Mouse (Mus musculus) midbrain, postnatal 0 days (tissue): ENCODE results near the gene Pttg1ip. TPM values are rescaled to one million over a fixed set of nuclear protein-coding genes. Genes with fewer than 3 reads are reported as not detected.

Source experiments
- ATAC-seq: fragments of 200-750 bp; cut with Nextera tagmentation; 2 replicates; pipeline ENCODE4 v1.8.0; 2017; ENCODE audit warnings: moderate number of reproducible peaks, mild to moderate bottlenecking, moderate TSS enrichment, moderate library complexity; ENCODE audit not compliant: low FRiP score
- DNase-seq: peaks from one replicate; pipeline ENCODE4 v3.0.0-alpha.2; 2015; ENCODE audit warnings: low spot score
- H3K27ac ChIP-seq: fragments of 300-500 bp; sonication (generic); 2 replicates; pipeline ENCODE4 v1.5.1; 2014; ENCODE audit warnings: low read depth, mild to moderate bottlenecking, low read length, mixed read lengths
- H3K27me3 ChIP-seq: fragments of 300-500 bp; sonication (generic); 2 replicates; pipeline ENCODE4 v1.6.1; 2014; ENCODE audit warnings: low read length, control low read depth, mixed read lengths; ENCODE audit not compliant: insufficient read depth
- H3K36me3 ChIP-seq: fragments of 300-500 bp; sonication (generic); 2 replicates; pipeline ENCODE4 v1.6.1; 2014; ENCODE audit warnings: low read length, control low read depth, mixed read lengths; ENCODE audit not compliant: insufficient read depth
- H3K4me1 ChIP-seq: fragments of 300-500 bp; sonication (generic); 2 replicates; pipeline ENCODE4 v1.6.1; 2014; ENCODE audit warnings: mild to moderate bottlenecking, control low read depth, antibody characterized with exemption, low read length, mixed read lengths; ENCODE audit not compliant: insufficient read depth
- H3K4me2 ChIP-seq: fragments of 300-500 bp; sonication (generic); 2 replicates; pipeline ENCODE4 v1.6.1; 2014; ENCODE audit warnings: low read depth, mild to moderate bottlenecking, low read length, mixed read lengths; ENCODE audit not compliant: poor library complexity, severe bottlenecking
- H3K4me3 ChIP-seq: fragments of 300-500 bp; sonication (generic); 2 replicates; pipeline ENCODE4 v1.5.1; 2014; ENCODE audit warnings: low read depth, mild to moderate bottlenecking, low read length, moderate library complexity
- H3K9ac ChIP-seq: fragments of 300-500 bp; sonication (generic); replicated peaks from 2 replicates; pipeline ENCODE4 v1.6.1; 2014; ENCODE audit warnings: mild to moderate bottlenecking, low read length, moderate library complexity, mixed read lengths; ENCODE audit not compliant: poor library complexity, severe bottlenecking
- H3K9me3 ChIP-seq: fragments of 300-500 bp; sonication (generic); 2 replicates; pipeline ENCODE4 v1.6.1; 2016; ENCODE audit warnings: low read length, control low read depth
- CTCF ChIP-seq: IDR thresholded peaks from 2 replicates; pipeline ENCODE4 v1.5.1; 2016; ENCODE audit warnings: antibody characterized with exemption, mild to moderate bottlenecking
- WGBS: fragments of 180-500 bp; shearing (Covaris S2); extraction: QIAGEN DNeasy Blood & Tissue Kit; methylation state at CpG from one replicate; pipeline ENCODE4 v1.1.7; 2014; 5-methylcytosine and 5-hydroxymethylcytosine counted together
- polyA plus RNA-seq: library from polyadenylated mRNA; unstranded; fragments of >200 nt; fragmentation: Nextera tagmentation; extraction: Ambion mirVana; gene quantifications from 2 replicates; pipeline ENCODE4 v1.2.1, GENCODE M21; 2015
- total RNA-seq: library from RNA; depleted of rRNA; stranded (reverse); fragments of >200 nt; gene quantifications from 2 replicates; pipeline ENCODE4 v1.2.3, GENCODE M21; 2014

The Pttg1ip gene
- total and polyA plus RNA-seq, 2 experiments from 2014 or later, result 74.7 to 116 TPM

DNA sequence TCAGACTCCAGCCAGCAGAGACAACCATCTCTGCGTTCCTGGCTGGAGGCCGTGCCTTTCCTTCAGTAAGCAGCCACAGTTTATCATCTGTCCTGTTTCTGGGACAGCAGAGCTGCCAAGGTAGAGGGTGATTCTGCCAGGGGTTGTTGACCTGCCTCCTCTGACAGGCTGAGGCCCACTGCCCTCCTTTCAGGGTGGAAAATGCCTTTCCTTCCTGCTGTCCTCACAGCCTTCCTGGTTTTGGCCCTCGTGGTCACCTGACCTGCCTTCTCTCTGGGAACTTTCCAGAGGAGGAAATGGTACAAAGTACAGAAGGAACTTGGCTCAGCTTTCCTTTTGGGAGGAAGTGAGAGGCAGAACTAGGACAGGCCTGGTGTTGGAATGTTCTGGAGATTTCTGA is 31.9 kb downstream of the Pttg1ip start:
- no peaks in the 10 kb centered on the region for H3K4me1 ChIP-seq

DNA sequence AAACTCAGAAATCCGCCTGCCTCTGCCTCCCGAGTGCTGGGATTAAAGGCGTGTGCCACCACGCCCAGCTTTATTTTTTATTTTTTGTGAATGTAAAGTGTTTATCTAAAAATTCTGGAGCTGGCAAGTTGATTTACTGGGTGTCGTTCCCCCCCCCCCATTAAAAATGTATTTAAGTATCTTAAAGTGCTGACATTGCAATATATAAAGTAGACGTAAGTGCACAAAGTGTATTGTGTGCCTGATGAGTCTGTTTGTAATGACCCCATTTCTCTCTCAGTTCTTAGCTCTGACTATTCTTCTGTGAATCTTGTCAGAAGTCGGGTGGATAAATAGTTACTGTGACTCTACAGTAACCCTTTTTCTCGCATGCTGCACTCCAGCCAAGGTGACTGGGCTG is 34.1 kb downstream of the Pttg1ip start:
- TF ChIP-seq CTCF, result no peak
- Histone ChIP-seq H3K4me2 (no peak overlapping the region), H3K9me3 (no peaks in the 10 kb centered on the region), H3K4me1 (no peaks in the 10 kb centered on the region), H3K4me3 (no peak overlapping the region), H3K36me3 (peaks cover 44% of the 10 kb centered on the region), H3K9ac (no peak overlapping the region), H3K27ac (no peak overlapping the region), H3K27me3 (no peaks in the 10 kb centered on the region)
- DNase-seq (no peak), ATAC-seq (no peak)
- WGBS, result 95% methylated on average over 8 of the region's 8 CpGs

More for the DNA sequence above, 31.9 kb downstream of the Pttg1ip start:
- no peak for ATAC-seq
- Histone ChIP-seq H3K9me3 (no peaks in the 10 kb centered on the region), H3K27me3 (no peaks in the 10 kb centered on the region), H3K36me3 (peaks cover 47% of the 10 kb centered on the region), H3K27ac (no peak overlapping the region), H3K4me3 (no peak overlapping the region), H3K9ac (no peak overlapping the region), H3K4me2 (no peak overlapping the region)
- WGBS, result 87% methylated on average over 3 of the region's 3 CpGs
- no peak for DNase-seq
- TF ChIP-seq CTCF, result no peak

DNA sequence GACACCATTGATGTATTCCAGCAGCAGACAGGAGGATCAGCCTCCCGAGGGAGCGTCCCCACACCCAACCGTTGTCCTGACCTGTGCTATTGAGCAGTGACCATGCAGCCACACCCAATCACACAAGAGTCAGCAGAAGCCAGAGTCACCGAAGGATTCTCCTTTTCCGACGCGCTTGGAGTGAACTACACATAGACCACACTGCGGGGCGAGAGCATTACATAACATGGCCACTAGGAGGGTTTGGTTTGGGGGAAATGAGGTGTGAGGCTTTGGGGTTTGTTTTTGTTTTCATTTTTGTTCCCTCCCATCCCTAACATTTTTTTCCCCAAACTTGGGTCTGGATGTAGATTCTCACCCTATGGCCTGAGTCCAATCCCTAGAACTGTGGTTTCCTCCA is 34.6 kb downstream of the Pttg1ip start:
- Histone ChIP-seq H3K36me3 (peaks cover 40% of the 10 kb centered on the region), H3K4me1 (no peaks in the 10 kb centered on the region), H3K27ac (no peak overlapping the region), H3K27me3 (no peaks in the 10 kb centered on the region), H3K4me3 (no peak overlapping the region), H3K9me3 (no peaks in the 10 kb centered on the region), H3K4me2 (no peak overlapping the region), H3K9ac (no peak overlapping the region)
- no peak for ATAC-seq
- 94% methylated on average over 9 of the region's 9 CpGs for WGBS
- no peak for TF ChIP-seq CTCF
- no peak for DNase-seq

- Histone ChIP-seq H3K9me3 (no peaks in the 10 kb centered on the region), H3K27me3 (no peaks in the 10 kb centered on the region), H3K9ac (no peak overlapping the region), H3K36me3 (peaks cover 37% of the 10 kb centered on the region), H3K4me2 (no peak overlapping the region), H3K4me1 (no peaks in the 10 kb centered on the region), H3K4me3 (no peak overlapping the region), H3K27ac (no peak overlapping the region)
- DNase-seq (no peak), ATAC-seq (no peak)
- 96% methylated on average over 7 of the region's 7 CpGs for WGBS
- TF ChIP-seq CTCF, result no peak
These were observed 35.4 kb downstream of the Pttg1ip start for GRCm38 (mm10) chr10:77616926-77617325.

GRCm38 (mm10) chr10:77621546-77621945 is 40.0 kb downstream of the Pttg1ip start:
- no peak for DNase-seq
- Histone ChIP-seq H3K36me3 (peaks cover 21% of the 10 kb centered on the region; the same call in 1 of the 2 replicates), H3K27ac (peak overlapping the region; percentile 87), H3K9me3 (no peaks in the 10 kb centered on the region), H3K4me1 (0 out of 2 replicates have a peak, but pooled peaks cover 4% of the 10 kb centered on the region), H3K27me3 (no peaks in the 10 kb centered on the region), H3K9ac (peak overlapping the region; percentile 96), H3K4me2 (peak overlapping the region; percentile 73), H3K4me3 (peak overlapping the region; percentile 97)
- WGBS, result 70% methylated on average over 8 of the region's 8 CpGs
- no peak for TF ChIP-seq CTCF
- no peak for ATAC-seq

DNA sequence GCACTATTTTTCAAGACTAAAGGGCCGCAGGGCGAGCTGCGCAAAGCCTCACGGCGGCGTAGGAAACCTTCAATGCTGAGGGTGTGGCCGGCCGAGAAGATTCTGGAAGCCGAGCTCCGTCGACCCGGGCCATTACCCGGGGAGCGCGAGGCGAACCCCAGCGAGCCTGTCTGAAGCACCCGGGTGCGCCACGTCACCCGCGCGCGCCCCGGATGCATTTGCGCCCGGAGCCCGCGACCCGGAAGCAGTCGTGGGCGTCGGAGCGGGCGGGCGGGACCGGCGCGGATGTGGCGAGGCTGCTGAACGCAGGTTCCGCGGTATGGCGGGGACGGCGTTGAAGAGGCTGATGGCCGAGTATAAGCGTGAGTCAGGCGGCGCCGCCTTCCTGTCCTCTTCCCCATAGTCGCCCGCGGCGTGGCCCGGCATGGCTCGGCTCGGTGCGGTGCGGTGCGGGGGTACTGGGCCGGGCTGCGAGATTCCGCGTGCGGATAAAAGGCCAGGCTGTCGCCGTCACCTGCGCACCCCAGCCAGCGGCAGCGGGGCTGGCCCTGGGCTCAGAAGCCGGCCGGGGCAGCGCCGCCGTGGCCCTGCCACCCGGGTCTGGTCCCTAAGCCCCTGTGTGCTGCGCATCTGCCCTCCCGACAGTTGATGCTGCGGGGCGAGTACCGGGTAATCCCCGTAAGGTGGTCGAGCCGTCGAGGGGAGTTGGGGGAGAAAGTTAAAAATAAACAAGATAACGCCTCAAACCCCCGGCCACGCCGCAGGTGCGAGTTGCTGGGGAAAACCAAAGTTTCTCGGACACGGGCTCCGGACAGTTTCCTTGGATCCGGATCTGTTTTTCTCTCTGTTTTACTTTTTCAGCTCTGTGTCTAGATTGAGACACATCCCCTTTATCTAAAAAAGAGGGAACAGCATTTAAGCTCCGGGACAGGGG is 40.8 kb downstream of the Pttg1ip start, which contains the start of gene Ube2g2:
Ube2g2 (plus strand) TSS at position 221 of the 934 bp plus-strand sequence.
- DNase-seq (peak; percentile 91), ATAC-seq (peak; percentile 93)
- Histone ChIP-seq H3K4me1 (0 out of 2 replicates have a peak, but pooled peaks cover 4% of the 10 kb centered on the region), H3K4me3 (peak within 1 kb of the TSS; percentile 97), H3K36me3 (peaks cover 19% of the 10 kb centered on the region; the same call in 1 of the 2 replicates), H3K4me2 (peak within 1 kb of the TSS; percentile 73), H3K27ac (peak within 1 kb of the TSS; percentile 87), H3K9ac (peak within 1 kb of the TSS; percentile 96), H3K27me3 (no peaks in the 10 kb centered on the region), H3K9me3 (no peaks in the 10 kb centered on the region)
- under 1% methylated on average over 87 of the region's 96 CpGs for WGBS
- TF ChIP-seq CTCF, result no peak
